Mouse (Mus musculus): ENCODE results near the gene Tmprss7. TPM values are rescaled to one million over a fixed set of nuclear protein-coding genes. Genes with fewer than 3 reads are reported as not detected.

Tmprss7 gene
- total and polyA plus RNA-seq, 3 experiments = not detected

GRCm38 (mm10) chr16:45692851-45693250, 607 bp downstream of the Tmprss7 start:
- no peaks in the 10 kb centered on the region for H3K36me3 ChIP-seq (replicated peaks in 1 of 2; ENCODE audit: control insufficient read depth in 1 of 2, insufficient read depth in 1 of 2, low read length in 1 of 2)
- H3K27me3 ChIP-seq (replicated peaks) = no peaks in the 10 kb centered on the region
- H3K9me3 ChIP-seq (replicated peaks; ENCODE audit: low read length) = no peaks in the 10 kb centered on the region
- DNase-seq (ENCODE audit: extremely low read depth) = no peak
- H3K4me1 ChIP-seq (ENCODE audit: control insufficient read depth in 1 of 2, insufficient read depth in 2 of 2) = peaks cover 0 to 16% of the 10 kb centered on the region in 2 experiments; a peak in 1 of 4 replicates
- no peak overlapping the region for H3K4me3 ChIP-seq (replicated peaks in 1 of 3; ENCODE audit: low read depth in 2 of 3, low read length in 2 of 3, poor library complexity in 1 of 3)
- in situ Hi-C loops (cut with MboI; ENCODE audit: low pct_ligation_motif_present, low pct_unique_long_range_greater_than_20kb, low sequenced_read_pairs) (no loop called here), dilution Hi-C loops (cut with MboI; ENCODE audit: extremely low pct_ligation_motif_present, extremely low pct_unique_long_range_greater_than_20kb, low sequenced_read_pairs) (no loop called here)
- H3K9ac ChIP-seq (ENCODE audit: insufficient read depth, low read depth) = no peak overlapping the region
- no peak overlapping the region for H3K27ac ChIP-seq (ENCODE audit: insufficient read depth, low read depth)
- H3K4me2 ChIP-seq (ENCODE audit: insufficient read depth, low read depth, poor library complexity, severe bottlenecking) = no peak overlapping the region
- no peak for TF ChIP-seq USF2 (conservative IDR thresholded peaks at IDR 0.05; ENCODE audit: low read depth, low read length)
- TF ChIP-seq BHLHE40 (IDR thresholded peaks at IDR 0.05; ENCODE audit: low read depth, low read length) = no peak
- TF ChIP-seq USF1 (IDR thresholded peaks at IDR 0.05; ENCODE audit: low read depth, low read length) = no peak
- TF ChIP-seq ZKSCAN1 (IDR thresholded peaks at IDR 0.05; ENCODE audit: borderline replicate concordance, low read depth, low read length) = no peak
- TF ChIP-seq ETS1 (conservative IDR thresholded peaks at IDR 0.05; ENCODE audit: low read depth, low read length) = no peak
- TF ChIP-seq CTCF (conservative IDR thresholded peaks at IDR 0.05 in 1 of 2, IDR thresholded peaks at IDR 0.05 in 1 of 2; ENCODE audit: low read depth in 2 of 2, low read length in 2 of 2) = no peak
- TF ChIP-seq SMC3 (IDR thresholded peaks at IDR 0.05; ENCODE audit: low read depth, low read length) = no peak
- no peak for TF ChIP-seq JUN (IDR thresholded peaks at IDR 0.05; ENCODE audit: insufficient read depth, low read depth, low read length)
- no peak for TF ChIP-seq GABPA (IDR thresholded peaks at IDR 0.05; ENCODE audit: insufficient replicate concordance, low read depth, low read length)
- no peak for TF ChIP-seq MYC (IDR thresholded peaks at IDR 0.05; ENCODE audit: low read depth, low read length)
- no peak for TF ChIP-seq NELFE (IDR thresholded peaks at IDR 0.05; ENCODE audit: low read depth, low read length)
- TF ChIP-seq UBTF (IDR thresholded peaks at IDR 0.05; ENCODE audit: low read depth, low read length) = no peak
- no peak for TF ChIP-seq ZC3H11A (IDR thresholded peaks at IDR 0.05; ENCODE audit: low read depth, low read length)
- no peak for TF ChIP-seq ZMIZ1 (IDR thresholded peaks at IDR 0.05; ENCODE audit: low read depth, low read length)
- no peak for TF ChIP-seq KAT2A (IDR thresholded peaks at IDR 0.05; ENCODE audit: insufficient replicate concordance, low read length)
- TF ChIP-seq MAFK (IDR thresholded peaks at IDR 0.05; ENCODE audit: insufficient replicate concordance, low read length) = no peak
- no peaks in the 10 kb centered on the region for H3K79me2 ChIP-seq (replicated peaks; ENCODE audit: control insufficient read depth, extremely low read depth, insufficient read depth, poor library complexity, severe bottlenecking)

GRCm38 (mm10) chr16:45690178-45690577, 3.3 kb downstream of the Tmprss7 start:
- dilution Hi-C loops (cut with MboI; ENCODE audit: extremely low pct_ligation_motif_present, extremely low pct_unique_long_range_greater_than_20kb, low sequenced_read_pairs) (no loop called here), in situ Hi-C loops (cut with MboI; ENCODE audit: low pct_ligation_motif_present, low pct_unique_long_range_greater_than_20kb, low sequenced_read_pairs) (no loop called here)
- Histone ChIP-seq H3K27me3 (replicated peaks) (no peaks in the 10 kb centered on the region), H3K9me3 (replicated peaks; ENCODE audit: low read length) (no peaks in the 10 kb centered on the region), H3K4me2 (ENCODE audit: insufficient read depth, low read depth, poor library complexity, severe bottlenecking) (0 out of 2 replicates have a peak overlapping the region, but pooled peaks have one; percentile 32), H3K4me1 (ENCODE audit: control insufficient read depth in 1 of 2, insufficient read depth in 2 of 2) (peaks cover 0 to 16% of the 10 kb centered on the region in 2 experiments; a peak in 1 of 4 replicates), H3K36me3 (replicated peaks in 1 of 2; ENCODE audit: control insufficient read depth in 1 of 2, insufficient read depth in 1 of 2, low read length in 1 of 2) (no peaks in the 10 kb centered on the region), H3K4me3 (replicated peaks in 1 of 3; ENCODE audit: low read depth in 2 of 3, low read length in 2 of 3, poor library complexity in 1 of 3) (no peak overlapping the region), H3K9ac (ENCODE audit: insufficient read depth, low read depth) (no peak overlapping the region), H3K27ac (ENCODE audit: insufficient read depth, low read depth) (no peak overlapping the region), H3K79me2 (replicated peaks; ENCODE audit: control insufficient read depth, extremely low read depth, insufficient read depth, poor library complexity, severe bottlenecking) (no peaks in the 10 kb centered on the region)
- TF ChIP-seq CHD2 (IDR thresholded peaks at IDR 0.05; ENCODE audit: low read length) = no peak
- peak; percentile 76 for TF ChIP-seq ELF1 (IDR thresholded peaks at IDR 0.05; ENCODE audit: low read depth, low read length)
- no peak for TF ChIP-seq MXI1 (IDR thresholded peaks at IDR 0.05; ENCODE audit: low read depth, low read length)
- TF ChIP-seq ZC3H11A (IDR thresholded peaks at IDR 0.05; ENCODE audit: low read depth, low read length) = no peak
- TF ChIP-seq PAX5 (IDR thresholded peaks at IDR 0.05; ENCODE audit: low read length) = no peak
- peak; percentile 61 for DNase-seq (ENCODE audit: extremely low read depth)

All from CH12.LX (cell line).